Mouse (Mus musculus) testis, adult 2 months (tissue): ENCODE data around the gene Glo1.

Experiments used
- CTCF ChIP-seq: fragments of 200-500 bp; IDR thresholded peaks from 2 replicates; pipeline ENCODE4 v1.5.1; 2012; ENCODE audit warnings: low read depth, mild to moderate bottlenecking, inconsistent platforms, low read length, moderate library complexity; ENCODE audit not compliant: control insufficient read depth, insufficient read depth, insufficient replicate concordance
- POLR2A ChIP-seq: fragments of 200-500 bp; IDR thresholded peaks from 2 replicates; pipeline ENCODE4 v1.6.1; 2012; ENCODE audit warnings: low read depth, mild to moderate bottlenecking, inconsistent platforms, low read length, moderate library complexity; ENCODE audit not compliant: control insufficient read depth

DNA sequence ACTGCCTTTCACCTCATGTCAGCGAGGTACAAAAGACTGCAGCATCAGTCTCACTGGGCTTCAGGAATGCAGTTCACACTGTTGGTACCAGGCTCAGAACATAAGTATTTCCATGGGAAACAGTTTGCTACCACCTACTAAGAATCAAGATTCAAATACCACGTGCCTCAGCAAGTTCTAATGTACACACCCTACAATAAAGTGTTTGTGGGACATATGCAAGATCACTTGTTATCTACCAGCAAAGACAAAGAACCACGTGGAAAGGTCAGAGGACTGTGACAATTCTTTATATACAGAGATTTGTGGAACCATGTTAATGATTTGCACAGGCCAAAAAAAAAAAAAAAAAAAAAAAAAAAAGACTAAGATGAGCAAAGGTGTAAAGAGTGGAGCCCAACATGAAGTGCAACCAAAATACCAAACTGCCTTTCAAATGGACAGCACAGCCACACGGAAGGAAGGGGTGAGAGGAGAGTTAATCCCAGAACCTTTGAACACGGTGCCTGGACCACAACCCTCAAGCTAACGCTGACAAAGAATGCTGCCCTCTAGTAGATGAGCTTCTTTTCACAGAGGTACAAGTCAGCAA lies 63.1 kb downstream of the Glo1 start:
- TF ChIP-seq CTCF (no peak), POLR2A (no peak)
